Mouse (Mus musculus): ENCODE measurements around the gene Tyw5.

Tyw5 gene

DNA sequence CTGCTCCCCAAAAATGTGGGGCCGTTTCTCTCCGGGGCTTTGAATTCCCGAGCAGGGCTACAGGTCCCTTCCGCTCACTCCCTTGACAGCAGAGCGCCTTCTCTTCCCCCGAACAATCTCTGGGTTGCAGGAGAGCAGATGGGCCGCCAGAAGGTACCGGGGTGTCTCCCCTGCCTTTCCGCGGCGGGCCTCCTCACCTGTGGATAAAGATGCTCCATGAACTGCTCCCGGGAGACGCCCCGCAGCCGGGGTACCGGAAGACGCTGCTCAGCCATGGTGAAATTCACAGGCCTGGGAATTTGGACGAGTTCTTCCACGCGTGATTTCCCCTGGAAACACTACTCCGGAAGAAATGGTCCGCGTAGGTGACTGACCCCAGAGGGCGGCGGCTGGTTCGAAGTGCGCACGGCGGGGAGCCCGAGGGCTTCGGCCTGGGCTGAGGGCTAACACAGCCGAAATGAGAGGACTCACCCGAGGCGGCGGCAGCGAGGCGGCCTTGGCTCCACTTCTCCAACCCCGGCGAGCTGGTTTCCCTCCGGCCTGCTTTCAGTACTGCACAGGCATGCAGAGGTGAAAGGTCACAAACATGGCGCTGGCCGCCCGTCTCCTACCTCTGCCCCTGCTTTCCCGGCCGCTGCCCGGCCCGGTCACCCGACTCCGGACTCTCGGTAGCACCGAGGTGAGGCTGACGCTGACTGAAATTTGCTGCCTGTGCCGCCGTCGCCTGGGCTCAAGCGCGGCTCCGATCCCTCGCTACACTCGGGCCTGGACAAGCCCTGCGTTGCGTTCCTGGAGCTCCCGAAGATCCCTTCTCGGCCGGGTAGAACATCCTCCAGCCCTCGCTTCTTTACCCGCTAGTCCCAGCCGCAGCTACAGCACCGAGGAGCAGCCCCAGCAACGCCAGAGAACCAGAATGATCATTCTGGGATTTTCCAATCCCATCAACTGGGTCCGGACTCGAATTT lies at the start of gene Tyw5, which contains the start of gene Maip1:
TSS of gene Tyw5 (minus strand) at position 915 of the 965 bp plus-strand sequence.
TSS of gene Maip1 (plus strand) at position 142 of the 965 bp plus-strand sequence.
- peak; percentile 36 for DNase-seq (ENCODE audit: low spot score)

DNA sequence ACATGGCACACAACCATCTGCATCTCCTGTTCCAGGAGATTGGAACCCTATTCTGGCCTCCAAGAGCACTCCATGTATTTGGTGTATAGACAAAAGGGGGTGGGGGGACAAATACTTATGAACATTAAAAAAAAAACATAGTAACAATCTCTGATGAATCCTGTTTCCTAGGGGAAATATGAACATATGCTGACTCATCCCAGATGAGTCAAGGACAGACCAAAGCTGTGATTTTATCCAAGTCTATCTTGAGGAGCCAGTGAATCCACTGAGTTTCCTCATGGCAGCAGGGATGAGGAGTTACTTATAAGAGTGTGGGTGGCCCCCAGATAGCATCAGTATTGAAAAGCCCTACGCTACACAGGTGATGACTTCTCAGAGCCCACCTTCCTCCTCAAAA lies 43.3 kb upstream of the Tyw5 start:
- DNase-seq (ENCODE audit: low spot score) = no peak

DNA sequence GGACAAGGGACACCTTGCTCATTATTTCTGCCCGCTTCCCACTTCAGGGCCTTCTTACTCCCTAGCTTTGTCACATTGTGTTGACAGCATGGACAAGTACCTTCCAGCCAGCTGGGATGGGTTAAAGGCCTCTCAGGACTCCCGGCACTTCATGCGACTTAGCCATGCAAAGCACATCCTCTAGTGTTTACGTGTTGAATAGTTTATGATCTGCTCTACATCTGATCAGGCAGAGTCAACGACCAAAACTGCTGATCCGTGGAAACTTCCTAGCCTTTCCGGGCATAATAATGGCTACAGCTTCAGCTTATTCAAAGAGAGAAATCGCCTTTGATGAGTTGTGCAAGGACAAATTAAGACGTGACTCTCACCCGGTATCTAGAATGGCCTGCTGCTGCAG lies 38.8 kb upstream of the Tyw5 start:
- no peak for DNase-seq (ENCODE audit: low spot score)

GRCm38 (mm10) chr1:57440771-57441170 lies 33.9 kb upstream of the Tyw5 start:
- no peak for DNase-seq (ENCODE audit: low spot score)

- DNase-seq (ENCODE audit: low spot score) = no peak
Observed at GRCm38 (mm10) chr1:57439026-57439425, 32.1 kb upstream of the Tyw5 start.

DNA sequence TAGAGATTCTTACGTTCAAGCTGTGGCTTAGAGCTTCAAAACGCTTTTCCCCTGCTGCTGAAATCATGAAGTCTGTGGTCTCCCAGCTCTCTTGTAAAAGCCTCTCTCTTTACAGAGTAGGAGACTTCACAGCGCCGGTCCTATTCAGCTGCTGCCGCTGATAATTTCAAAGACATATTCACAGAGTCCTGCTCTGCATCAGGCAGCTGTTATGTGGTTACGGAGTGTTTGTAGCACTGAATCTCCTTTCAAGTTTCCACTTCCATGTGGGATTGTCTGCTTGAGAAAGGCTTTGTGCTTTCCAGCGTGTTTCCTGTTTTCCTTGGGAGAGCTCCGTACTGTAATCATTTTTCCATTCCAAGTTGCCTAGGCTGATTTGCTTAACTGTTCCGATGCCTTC lies 30.1 kb upstream of the Tyw5 start:
- no peak for DNase-seq (ENCODE audit: low spot score)

DNA sequence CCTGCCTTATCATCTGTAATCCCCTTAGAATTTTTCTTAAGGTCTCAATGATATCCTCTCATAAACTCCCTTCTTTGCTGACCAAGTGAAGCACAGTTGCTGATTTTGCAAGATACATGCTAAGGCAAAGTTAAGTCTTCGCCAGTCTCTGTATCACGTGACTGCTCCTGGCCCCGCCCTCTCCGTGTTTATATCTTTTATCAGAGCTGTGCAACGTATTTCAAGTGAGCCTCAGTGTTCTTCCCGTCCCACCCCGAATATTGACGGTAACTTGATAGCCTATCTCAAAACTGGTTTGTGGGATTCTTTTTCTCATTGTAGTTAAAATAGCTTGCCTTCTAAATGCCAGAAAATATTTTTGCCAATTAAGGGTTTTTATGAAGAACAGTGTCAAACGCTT lies 29.5 kb upstream of the Tyw5 start:
- DNase-seq (ENCODE audit: low spot score) = no peak

DNA sequence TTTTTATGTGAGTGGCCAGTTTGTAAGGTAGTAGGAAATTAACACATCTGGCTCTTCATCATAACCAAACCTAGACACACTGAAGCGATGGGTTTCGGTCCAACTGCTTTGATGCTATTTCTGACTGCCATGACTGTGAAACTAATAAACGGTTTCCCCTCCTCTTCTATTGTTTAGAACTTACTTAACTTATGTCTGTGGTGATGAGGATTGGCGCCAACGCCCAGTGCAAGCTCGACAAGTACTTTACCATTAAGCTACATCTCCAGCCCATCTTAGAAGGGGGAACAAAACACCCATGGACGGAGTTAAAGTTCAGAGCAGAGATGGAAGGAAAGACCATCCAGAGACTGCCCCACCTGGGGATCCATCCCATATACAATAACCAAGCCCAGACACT lies 26.2 kb upstream of the Tyw5 start:
- no peak for DNase-seq (ENCODE audit: low spot score)

DNA sequence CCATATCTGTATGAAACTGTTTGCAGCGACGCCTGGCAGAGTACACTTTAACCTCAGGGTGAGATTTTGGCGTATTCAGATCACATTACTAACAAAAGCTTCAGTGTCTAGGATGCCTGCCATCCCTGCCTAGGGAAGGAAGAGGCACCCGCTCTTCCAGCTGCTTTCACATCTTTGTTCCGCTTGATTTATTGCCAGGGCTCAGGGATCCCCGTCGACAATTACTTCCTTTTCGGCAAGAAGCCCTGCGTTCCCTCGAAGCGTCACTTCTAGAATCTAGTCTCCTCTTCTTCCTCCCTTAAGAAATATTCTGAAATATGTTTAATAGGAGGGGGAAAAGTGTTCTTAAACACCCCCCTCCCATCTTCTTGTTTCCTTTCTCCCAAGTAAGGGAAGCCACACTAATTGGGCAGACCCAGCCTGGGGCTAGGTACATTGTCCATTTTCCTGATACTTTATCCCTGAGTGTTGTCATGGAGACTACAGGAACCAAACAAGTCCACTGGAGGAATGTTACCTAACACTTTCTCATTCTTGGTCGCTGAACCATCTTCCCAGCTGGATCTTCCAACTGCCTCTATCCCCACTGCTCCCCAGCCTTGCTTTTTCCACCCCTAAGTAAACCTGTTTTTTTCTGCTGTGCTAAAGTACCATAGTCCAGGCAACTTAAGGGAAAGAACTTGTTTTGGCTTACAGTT lies 23.0 kb upstream of the Tyw5 start:
- no peak for DNase-seq (ENCODE audit: low spot score)

DNA sequence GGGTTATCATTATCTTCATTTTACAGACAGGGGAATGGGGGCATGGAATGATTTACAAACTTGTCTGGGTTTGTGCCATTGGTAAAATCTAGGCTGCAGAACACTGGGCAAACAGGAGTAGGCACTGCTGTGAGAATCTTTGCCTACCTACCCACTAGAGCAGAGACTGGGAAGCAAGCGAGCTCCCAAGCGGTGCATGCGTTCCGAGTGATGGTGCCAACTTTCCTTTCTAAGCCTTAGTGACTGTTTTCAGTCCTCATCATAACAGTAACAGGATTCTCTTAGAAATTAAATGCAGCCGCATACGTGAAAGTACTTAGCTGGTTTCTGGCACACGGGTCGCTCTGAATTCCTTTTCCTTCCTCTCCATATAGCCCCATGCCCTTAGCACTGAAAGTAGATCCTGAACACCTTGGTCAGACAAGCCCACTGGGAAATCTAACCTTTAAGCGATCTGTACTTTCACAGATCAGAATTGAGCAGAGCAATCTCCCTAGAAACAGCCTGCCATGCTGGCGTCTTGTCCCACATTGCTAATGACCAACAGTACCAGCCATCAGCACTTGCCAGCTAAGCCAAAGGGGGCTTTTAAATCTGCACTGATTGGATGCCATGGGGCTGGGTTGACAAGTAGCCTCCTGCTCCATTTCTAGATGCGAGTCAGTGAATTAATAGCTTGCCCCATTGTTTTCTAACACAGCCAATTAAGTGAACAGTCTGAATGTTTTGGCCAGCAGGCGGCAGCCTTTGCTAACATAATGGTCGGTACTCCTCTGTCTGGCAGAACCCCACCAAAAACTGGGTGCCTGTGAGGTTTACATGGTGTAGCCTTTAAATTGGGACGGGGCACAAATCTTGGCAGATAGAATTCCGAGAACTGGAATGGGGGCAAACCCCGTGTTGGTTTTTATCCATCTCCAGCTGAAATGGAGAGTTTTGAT lies 21.7 kb upstream of the Tyw5 start:
- peak; percentile 66 for DNase-seq (ENCODE audit: low spot score)

DNA sequence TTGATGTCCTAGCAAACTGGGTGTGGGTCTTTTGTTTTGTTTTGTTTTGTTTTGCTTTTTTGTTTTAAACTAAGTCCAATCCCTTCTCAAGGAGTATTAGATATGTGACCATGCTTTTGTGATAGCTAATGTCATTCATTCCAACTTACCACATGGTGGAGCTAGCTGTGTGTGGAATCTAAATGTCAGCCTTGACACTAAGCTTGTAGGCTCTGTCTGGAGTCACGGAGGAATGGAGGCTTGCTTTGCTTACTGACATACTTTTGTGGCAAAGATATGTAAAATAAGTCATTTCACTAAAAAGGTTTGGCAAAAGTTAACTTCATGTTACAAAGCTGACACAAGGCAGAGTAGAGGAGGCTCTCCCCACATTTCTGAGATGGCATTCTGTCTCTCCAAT lies 16.8 kb upstream of the Tyw5 start:
- no peak for DNase-seq (ENCODE audit: low spot score)

GRCm38 (mm10) chr1:57413397-57413796 lies 6.5 kb upstream of the Tyw5 start:
- DNase-seq (ENCODE audit: low spot score) = no peak

GRCm38 (mm10) chr1:57408994-57409393 lies 2.1 kb upstream of the Tyw5 start:
- no peak for DNase-seq (ENCODE audit: low spot score)

DNA sequence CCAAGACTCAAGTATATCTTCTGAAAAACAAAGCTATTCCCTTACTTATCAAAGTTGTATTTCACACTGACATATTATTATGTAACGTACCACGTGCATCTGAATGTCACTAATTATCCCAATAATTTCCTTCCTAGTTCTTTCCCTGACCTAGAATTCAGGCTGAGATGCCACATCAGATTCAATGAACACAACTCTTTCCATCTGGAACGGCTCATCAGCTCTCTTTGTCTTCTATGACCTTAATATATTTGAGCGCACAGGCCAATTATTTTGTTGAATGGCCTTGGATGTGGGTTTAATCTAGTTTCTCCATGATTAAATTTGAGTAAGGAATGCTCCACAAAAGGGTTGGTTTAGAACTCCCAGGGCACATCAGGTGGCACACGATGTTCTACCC lies 4.8 kb downstream of the Tyw5 start:
- DNase-seq (ENCODE audit: low spot score) = no peak

DNA sequence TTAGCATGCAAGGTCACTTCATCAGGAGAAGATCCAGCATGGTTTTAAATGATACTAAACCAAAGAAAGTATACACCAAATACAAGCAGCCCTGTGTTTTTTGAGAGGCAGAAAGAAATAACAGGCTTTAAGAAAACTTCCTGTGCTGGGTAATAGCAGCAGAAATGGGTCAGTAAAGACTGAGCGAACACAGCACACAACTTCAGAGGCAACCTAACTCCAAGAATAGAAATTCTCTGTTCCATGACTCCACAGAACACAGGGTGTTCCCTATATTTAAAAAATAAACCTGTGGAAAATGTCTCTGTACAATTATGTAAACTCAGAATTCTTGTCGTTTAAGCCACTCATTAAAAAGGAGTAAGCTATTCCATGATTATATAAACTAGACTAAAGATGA lies 6.0 kb downstream of the Tyw5 start:
- DNase-seq (ENCODE audit: low spot score) = no peak

DNA sequence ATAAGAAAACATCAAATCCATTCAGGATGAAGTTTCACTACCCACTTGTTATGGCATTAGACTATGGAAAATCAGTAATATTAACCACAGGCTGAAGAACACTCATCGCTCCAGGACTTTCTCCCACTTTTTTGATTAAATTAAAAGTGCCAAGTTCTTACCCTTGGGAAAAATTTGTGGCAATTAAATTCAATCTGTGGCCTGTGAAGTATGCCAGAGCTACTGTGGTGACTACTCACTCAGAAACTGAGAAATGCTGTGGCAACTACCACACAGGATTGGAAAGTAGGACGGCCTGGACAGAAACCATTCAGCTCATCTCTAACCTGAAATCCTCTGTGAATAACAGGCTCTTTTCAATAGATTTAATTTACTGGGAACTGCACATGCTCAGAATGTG lies 6.6 kb downstream of the Tyw5 start:
- no peak for DNase-seq (ENCODE audit: low spot score)

DNA sequence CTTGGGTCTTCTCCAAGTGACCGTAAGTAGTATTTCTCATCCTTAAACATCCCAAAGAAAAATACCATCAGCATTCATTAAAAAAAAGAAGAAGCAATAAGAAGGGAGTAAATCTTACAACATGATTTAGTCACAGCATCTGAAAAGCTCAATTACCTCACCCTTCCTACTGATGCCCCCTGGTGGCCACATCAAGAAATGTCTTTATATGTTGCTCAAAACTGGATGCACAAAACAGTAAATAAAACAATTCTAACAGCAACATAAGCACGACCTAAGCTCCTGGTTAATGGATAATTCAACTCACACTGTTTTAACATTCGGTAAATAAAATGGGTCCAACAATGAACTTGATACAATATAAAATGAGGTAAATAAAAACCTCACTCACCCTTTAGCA lies 12.8 kb downstream of the Tyw5 start:
- no peak for DNase-seq (ENCODE audit: low spot score)

DNA sequence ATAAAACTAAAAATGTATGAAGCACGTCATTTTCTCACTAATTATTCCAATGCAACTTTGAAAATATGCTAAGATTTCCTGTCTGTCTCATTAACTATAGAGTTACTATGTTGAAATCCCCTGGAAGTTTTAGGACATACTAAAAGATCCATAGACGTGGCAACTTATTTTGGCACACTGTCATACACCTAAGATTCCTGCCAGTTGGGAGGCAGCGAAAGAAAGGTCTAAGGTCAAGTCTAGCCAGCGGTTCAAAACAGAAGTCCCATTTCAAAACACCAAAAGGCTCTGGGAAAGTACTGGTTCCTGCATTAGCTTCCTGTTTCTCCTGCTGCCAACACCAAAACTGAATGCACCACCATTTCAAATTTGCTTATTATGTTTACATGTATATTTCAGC lies 14.5 kb downstream of the Tyw5 start:
- no peak for DNase-seq (ENCODE audit: low spot score)

DNA sequence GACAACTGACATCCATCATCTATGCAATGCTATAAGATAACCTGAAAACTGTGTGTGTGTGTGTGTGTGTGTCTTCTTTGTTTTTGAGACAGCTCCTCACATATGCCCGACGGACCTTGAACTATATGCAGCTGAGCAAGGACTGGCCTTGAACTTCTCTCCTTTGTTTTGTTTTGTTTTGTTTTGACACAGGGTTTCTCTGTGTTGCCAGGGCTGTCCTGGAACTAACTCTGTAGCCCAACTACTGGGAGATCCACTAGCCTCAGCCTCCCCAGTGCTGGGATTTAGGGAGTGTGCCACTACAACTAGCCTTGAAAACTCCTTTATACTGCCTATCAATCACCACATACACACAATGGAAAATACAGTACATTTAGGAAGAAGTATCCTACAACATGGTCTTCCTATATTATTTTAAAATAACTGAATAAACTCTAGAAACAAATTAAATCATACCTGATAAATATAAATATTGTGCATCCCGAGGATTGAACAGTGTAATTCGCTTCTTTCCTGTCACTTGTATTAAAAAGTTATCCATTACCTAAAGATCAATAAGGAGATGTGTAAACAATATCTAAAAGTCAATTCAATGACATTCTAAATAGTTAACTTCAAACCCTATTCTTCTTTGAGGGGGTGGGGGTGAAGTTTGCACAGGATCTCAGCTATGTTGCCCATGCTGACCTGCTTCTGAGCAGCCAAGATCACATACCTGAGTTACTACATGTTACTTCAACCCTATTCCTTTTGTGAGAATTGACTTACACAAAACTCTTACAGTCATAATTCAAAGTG lies 15.7 kb downstream of the Tyw5 start:
- DNase-seq (ENCODE audit: low spot score) = no peak

GRCm38 (mm10) chr1:57388402-57389155 lies 18.3 kb downstream of the Tyw5 start:
- no peak for DNase-seq (ENCODE audit: low spot score)

DNA sequence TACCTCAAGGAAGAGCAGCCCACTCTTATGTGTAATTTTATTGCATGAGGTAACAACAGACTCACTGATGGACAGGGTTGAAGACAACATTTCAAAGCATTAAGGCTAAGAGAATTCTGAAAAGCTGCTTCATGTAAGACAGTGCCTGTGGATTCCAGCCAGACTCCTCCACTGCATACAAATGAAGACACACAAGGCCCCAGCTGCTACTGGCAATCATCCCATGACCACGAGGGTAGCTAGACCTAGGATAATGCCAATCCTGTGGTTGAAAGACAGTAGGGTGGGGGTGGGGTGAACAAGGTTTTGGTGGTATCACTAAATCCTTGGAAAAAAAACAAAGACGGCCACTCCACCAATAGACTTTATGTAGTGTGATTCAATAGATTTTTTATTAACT lies 19.0 kb downstream of the Tyw5 start:
- DNase-seq (ENCODE audit: low spot score) = no peak

Measured in urinary bladder, postnatal 10 days (tissue).